Mouse (Mus musculus) liver, postnatal 0 days (tissue): Measurements from ENCODE around the gene Ano1. TPM values are rescaled to one million over a fixed set of nuclear protein-coding genes. Genes with fewer than 3 reads are reported as not detected.

Experiments
- ATAC-seq: fragments of 200-750 bp; cut with Nextera tagmentation; 2 replicates; pipeline ENCODE4 v1.8.0; 2017; ENCODE audit warnings: mild to moderate bottlenecking, moderate library complexity
- DNase-seq: peaks from one replicate; pipeline ENCODE4 v3.0.0-alpha.2; 2016
- H3K27ac ChIP-seq: fragments of 300-500 bp; sonication (generic); 2 replicates; pipeline ENCODE4 v1.5.1; 2014; ENCODE audit warnings: antibody characterized with exemption, moderate library complexity, mild to moderate bottlenecking, low read depth
- H3K27me3 ChIP-seq: fragments of 300-500 bp; sonication (generic); 2 replicates; pipeline ENCODE4 v1.6.1; 2014; ENCODE audit warnings: low read length, control low read depth, mixed read lengths; ENCODE audit not compliant: insufficient read depth
- H3K36me3 ChIP-seq: fragments of 300-500 bp; sonication (generic); replicated peaks from 2 replicates; pipeline ENCODE4 v1.6.1; 2014; ENCODE audit warnings: mild to moderate bottlenecking, control low read depth, low read length, moderate library complexity, mixed read lengths; ENCODE audit not compliant: insufficient read depth
- H3K4me1 ChIP-seq: fragments of 300-500 bp; sonication (generic); 2 replicates; pipeline ENCODE4 v1.6.1; 2014; ENCODE audit warnings: antibody characterized with exemption, mild to moderate bottlenecking, control low read depth; ENCODE audit not compliant: insufficient read depth
- H3K4me2 ChIP-seq: fragments of 300-500 bp; sonication (generic); 2 replicates; pipeline ENCODE4 v1.6.1; 2014; ENCODE audit warnings: low read depth, mild to moderate bottlenecking, low read length, moderate library complexity, mixed read lengths
- H3K4me3 ChIP-seq: fragments of 300-500 bp; sonication (generic); 2 replicates; pipeline ENCODE4 v1.5.1; 2014; ENCODE audit warnings: low read depth, low read length
- H3K9ac ChIP-seq: fragments of 300-500 bp; sonication (generic); replicated peaks from 2 replicates; pipeline ENCODE4 v1.6.1; 2014; ENCODE audit warnings: mild to moderate bottlenecking, moderate library complexity
- H3K9me3 ChIP-seq: fragments of 300-500 bp; sonication (generic); 2 replicates; pipeline ENCODE4 v1.6.1; 2016; ENCODE audit warnings: mild to moderate bottlenecking, control low read depth, low read length, mixed read lengths
- CTCF ChIP-seq: sonication (generic); IDR thresholded peaks from 2 replicates; pipeline ENCODE4 v1.5.1; 2016; ENCODE audit warnings: antibody characterized with exemption, low read depth
- EP300 ChIP-seq: IDR thresholded peaks from 2 replicates; pipeline ENCODE4 v1.6.1; 2016; ENCODE audit warnings: antibody characterized with exemption, low read depth, mild to moderate bottlenecking
- WGBS: fragments of 180-500 bp; shearing (Covaris S2); extraction: QIAGEN DNeasy Blood & Tissue Kit; methylation state at CpG from one replicate; pipeline ENCODE4 v1.1.7; 2014; ENCODE audit not compliant: insufficient replicate concordance; 5-methylcytosine and 5-hydroxymethylcytosine counted together
- polyA plus RNA-seq: library from polyadenylated mRNA; unstranded; fragments of >200 nt; fragmentation: Nextera tagmentation; extraction: Ambion mirVana; gene quantifications from 2 replicates; pipeline ENCODE4 v1.2.1, GENCODE M21; 2015

Gene Ano1
- polyA plus RNA-seq, 1 experiment from 2014 or later, result 1.1 TPM

DNA sequence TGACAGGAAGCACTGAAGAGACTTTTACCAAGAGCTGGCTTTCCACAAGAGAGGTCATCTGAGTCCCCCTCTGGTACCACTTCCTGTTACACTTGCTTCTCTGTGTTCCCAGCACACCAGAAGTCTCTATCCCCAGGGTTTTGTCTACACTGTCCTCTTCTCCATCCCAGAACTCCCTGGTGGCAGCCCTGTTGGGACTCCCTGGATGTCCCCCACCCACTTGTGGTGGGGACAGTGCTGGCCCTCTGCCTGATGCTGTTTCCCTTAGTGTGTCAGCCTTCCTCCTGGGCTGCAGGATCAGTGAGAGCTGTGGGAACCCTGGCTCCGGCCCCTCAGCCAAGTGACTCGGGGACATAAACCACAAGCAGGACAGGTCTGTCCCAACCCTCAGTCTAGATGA lies 22.5 kb upstream of the Ano1 start:
- no peaks in the 10 kb centered on the region; the same call in 1 of the 2 replicates for H3K4me1 ChIP-seq
- no peaks in the 10 kb centered on the region for H3K9me3 ChIP-seq
- H3K27ac ChIP-seq, result no peak overlapping the region
- no peak for DNase-seq
- H3K36me3 ChIP-seq, result no peaks in the 10 kb centered on the region
- no peak overlapping the region for H3K9ac ChIP-seq
- no peak overlapping the region for H3K4me3 ChIP-seq
- 0 out of 2 replicates have a peak, but pooled peaks cover 3% of the 10 kb centered on the region for H3K27me3 ChIP-seq
- WGBS, result 37% methylated on average over 2 of the region's 2 CpGs
- no peak overlapping the region for H3K4me2 ChIP-seq
- ATAC-seq, result no peak
- TF ChIP-seq CTCF, result no peak
- no peak for TF ChIP-seq EP300

- no peak overlapping the region for H3K4me2 ChIP-seq
- H3K36me3 ChIP-seq, result no peaks in the 10 kb centered on the region
- no peak overlapping the region for H3K27ac ChIP-seq
- ATAC-seq (no peak), DNase-seq (no peak)
- no peaks in the 10 kb centered on the region; the same call in 1 of the 2 replicates for H3K4me1 ChIP-seq
- no peak overlapping the region for H3K9ac ChIP-seq
- 0 out of 2 replicates have a peak, but pooled peaks cover 3% of the 10 kb centered on the region for H3K27me3 ChIP-seq
- TF ChIP-seq CTCF (no peak), EP300 (no peak)
- H3K4me3 ChIP-seq, result no peak overlapping the region
- H3K9me3 ChIP-seq, result no peaks in the 10 kb centered on the region
- WGBS, result 9% methylated on average over 3 of the region's 3 CpGs
Measured at GRCm38 (mm10) chr7:144770116-144770515, 18.3 kb upstream of the Ano1 start.

DNA sequence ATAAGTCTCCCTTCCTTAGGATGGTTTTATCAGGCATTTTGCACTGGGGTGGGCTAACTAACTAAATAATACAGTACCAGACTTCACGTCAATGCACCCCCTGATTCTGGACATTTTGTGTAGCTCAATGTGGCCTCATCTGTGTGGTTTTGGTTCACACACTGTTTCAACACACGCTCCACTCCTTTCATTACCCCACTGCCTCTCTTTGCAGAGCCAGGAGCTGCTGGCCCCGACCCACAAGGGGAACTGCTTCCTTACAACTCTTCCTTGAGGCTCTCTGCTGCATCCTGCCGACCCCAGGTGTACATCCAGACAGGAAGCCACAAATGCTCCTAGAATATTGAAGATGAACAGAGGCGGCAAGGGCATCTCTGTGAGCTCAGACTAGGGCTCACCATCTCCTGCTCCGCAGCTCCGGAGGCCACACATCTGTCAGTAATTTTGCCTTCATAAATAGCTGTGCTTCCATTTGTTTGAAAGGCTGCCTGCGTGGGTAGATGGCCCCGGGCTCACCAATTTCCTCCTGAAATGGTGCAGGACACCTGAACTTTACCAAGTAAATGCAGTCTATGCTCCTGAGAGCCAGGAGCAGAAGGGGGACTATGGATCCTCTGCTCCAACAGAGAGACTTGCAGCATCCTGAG lies 17.8 kb upstream of the Ano1 start:
- H3K9ac ChIP-seq, result no peak overlapping the region
- H3K36me3 ChIP-seq, result no peaks in the 10 kb centered on the region
- no peak overlapping the region for H3K27ac ChIP-seq
- H3K27me3 ChIP-seq, result 0 out of 2 replicates have a peak, but pooled peaks cover 3% of the 10 kb centered on the region
- H3K4me2 ChIP-seq, result no peak overlapping the region
- 30% methylated on average over 9 of the region's 9 CpGs for WGBS
- no peak for TF ChIP-seq EP300
- TF ChIP-seq CTCF, result no peak
- no peak overlapping the region for H3K4me3 ChIP-seq
- H3K9me3 ChIP-seq, result no peaks in the 10 kb centered on the region
- H3K4me1 ChIP-seq, result no peaks in the 10 kb centered on the region; the same call in 1 of the 2 replicates
- DNase-seq, result no peak
- no peak for ATAC-seq

DNA sequence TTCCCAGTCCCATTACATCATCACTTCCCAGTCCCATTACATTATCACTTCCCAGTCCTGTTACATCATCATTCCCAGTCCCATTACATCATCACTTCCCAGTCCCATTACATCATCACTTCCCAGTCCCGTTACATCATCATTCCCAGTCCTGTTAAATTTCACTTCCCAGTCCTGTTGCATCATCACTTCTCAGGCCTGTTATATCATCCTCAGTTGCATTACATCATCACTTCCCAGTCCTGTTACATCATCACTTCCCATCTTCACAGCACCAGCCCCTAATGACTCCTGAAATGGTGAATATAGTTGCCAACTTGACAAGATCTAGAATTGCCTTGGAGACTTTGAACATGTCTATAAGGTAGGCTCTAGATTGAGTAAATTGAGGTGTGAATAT lies 17.1 kb upstream of the Ano1 start:
- TF ChIP-seq EP300, result no peak
- TF ChIP-seq CTCF, result no peak
- H3K4me1 ChIP-seq, result no peaks in the 10 kb centered on the region; the same call in 1 of the 2 replicates
- WGBS, result 67% methylated on average over 1 of the region's 1 CpGs
- H3K27ac ChIP-seq, result no peak overlapping the region
- no peaks in the 10 kb centered on the region for H3K9me3 ChIP-seq
- H3K4me2 ChIP-seq, result no peak overlapping the region
- no peak for ATAC-seq
- no peaks in the 10 kb centered on the region for H3K36me3 ChIP-seq
- no peak for DNase-seq
- H3K9ac ChIP-seq, result no peak overlapping the region
- no peak overlapping the region for H3K4me3 ChIP-seq
- H3K27me3 ChIP-seq, result 0 out of 2 replicates have a peak, but pooled peaks cover 3% of the 10 kb centered on the region

- no peak for DNase-seq
- Histone ChIP-seq H3K4me2 (no peak overlapping the region), H3K9me3 (no peaks in the 10 kb centered on the region), H3K27me3 (no peaks in the 10 kb centered on the region), H3K27ac (no peak overlapping the region), H3K4me1 (no peaks in the 10 kb centered on the region; the same call in 1 of the 2 replicates), H3K4me3 (no peak overlapping the region), H3K36me3 (no peaks in the 10 kb centered on the region), H3K9ac (no peak overlapping the region)
- TF ChIP-seq CTCF, result no peak
- WGBS, result 71% methylated on average over 11 of the region's 11 CpGs
- no peak for ATAC-seq
Measured at GRCm38 (mm10) chr7:144764537-144765282, 12.9 kb upstream of the Ano1 start.

GRCm38 (mm10) chr7:144764013-144764412 lies 12.2 kb upstream of the Ano1 start:
- 68% methylated on average over 2 of the region's 2 CpGs for WGBS
- Histone ChIP-seq H3K9ac (no peak overlapping the region), H3K9me3 (no peaks in the 10 kb centered on the region), H3K4me1 (no peaks in the 10 kb centered on the region), H3K36me3 (no peaks in the 10 kb centered on the region), H3K4me3 (no peak overlapping the region), H3K27ac (no peak overlapping the region), H3K4me2 (no peak overlapping the region), H3K27me3 (no peaks in the 10 kb centered on the region)
- ATAC-seq (no peak), DNase-seq (no peak)
- TF ChIP-seq EP300, result no peak
